Mouse (Mus musculus): ENCODE measurements around the gene Sox6.

- no peak for TF ChIP-seq POLR2A (IDR thresholded peaks at IDR 0.05; ENCODE audit: borderline replicate concordance, insufficient read depth, low read length)
- TF ChIP-seq CTCF (IDR thresholded peaks at IDR 0.05; ENCODE audit: borderline replicate concordance, insufficient read depth, low read depth, low read length) = no peak
Observed at GRCm38 (mm10) chr7:115511777-115512176, 526.8 kb downstream of the Sox6 start.

Data from cerebellum, adult 2 months (tissue).